ENCODE assay signal across 13 mouse cellular contexts in genomic region chr5:54181327-54181863, GRCm38 (mm10).
A peak's percentile ranks its signal among the peaks of the same experiment; 100 is the strongest.
DNase-seq lines count a peak whose midpoint lies in the region; ATAC-seq lines count a peak whose summit lies in the region.
"Had no signal": no experiment of that assay in that cellular context is flagged by ENCODE, and none has a peak within 500 bp of the region (broad histone marks: within the 10 kb centered on the region; RNA-seq: fewer than 3 reads in every experiment).

No protein-coding gene starts in this region.

- 0 out of 2 replicates have a peak overlapping the region, but pooled peaks have one; percentile 2 for H3K4me2 ChIP-seq in heart, embryonic 16.5 days (ENCODE audit: low read depth, low read length)
- H3K4me2 ChIP-seq in hindbrain, embryonic 13.5 days: peak overlapping the region; percentile 47
- H3K4me2 ChIP-seq in neural tube, embryonic 12.5 days (replicated peaks): peak overlapping the region; percentile 44
- H3K4me2 ChIP-seq: embryonic facial prominence, embryonic 15.5 days; liver, embryonic 11.5 days had no signal

- no peak for DNase-seq in heart, adult 8-10 months (ENCODE audit: low spot score)
- DNase-seq in embryo, embryonic 11 days: peak; percentile 50
- no peak for DNase-seq in ovary, adult 18-20 months (ENCODE audit: low spot score)
- DNase-seq: adrenal gland, postnatal 25 days; kidney, adult 11 months had no signal

- ATAC-seq in heart, embryonic 16.5 days (replicated peaks; ENCODE audit: extremely low read depth, insufficient read depth, low FRiP score): no peak
- peak; percentile 62 for ATAC-seq in hindbrain, embryonic 13.5 days (ENCODE audit: low FRiP score)
- peak; percentile 69 for ATAC-seq in neural tube, embryonic 12.5 days (ENCODE audit: low FRiP score, low read depth)
- no peak for ATAC-seq in cerebellum, adult (ENCODE audit: insufficient number of reproducible peaks, low FRiP score, low TSS enrichment)
- ATAC-seq in megakaryocyte, adult 5-6 weeks (ENCODE audit: poor library complexity, severe bottlenecking): no peak

- no peak overlapping the region for H3K9ac ChIP-seq in heart, embryonic 16.5 days (ENCODE audit: low read length)
- peak overlapping the region; percentile 44; the same call in 1 of the 2 replicates for H3K9ac ChIP-seq in hindbrain, embryonic 13.5 days
- no peak overlapping the region for H3K9ac ChIP-seq in neural tube, embryonic 12.5 days
- H3K9ac ChIP-seq: embryonic facial prominence, embryonic 15.5 days had no signal

- H3K4me3 ChIP-seq in heart, embryonic 16.5 days (ENCODE audit: low read length): no peak overlapping the region
- peak overlapping the region; percentile 14; the same call in 1 of the 2 replicates for H3K4me3 ChIP-seq in hindbrain, embryonic 13.5 days
- no peak overlapping the region for H3K4me3 ChIP-seq in neural tube, embryonic 12.5 days
- H3K4me3 ChIP-seq: embryonic facial prominence, embryonic 15.5 days; myocyte had no signal

- H3K4me1 ChIP-seq in heart, embryonic 16.5 days (ENCODE audit: control insufficient read depth, insufficient read depth, low read length): peaks cover 25% of the 10 kb centered on the region
- H3K4me1 ChIP-seq in hindbrain, embryonic 13.5 days (replicated peaks): peaks cover 35% of the 10 kb centered on the region
- H3K4me1 ChIP-seq in neural tube, embryonic 12.5 days: peaks cover 26% of the 10 kb centered on the region

- no peaks in the 10 kb centered on the region for H3K27me3 ChIP-seq in heart, embryonic 16.5 days (ENCODE audit: control insufficient read depth, insufficient read depth, low read length)
- no peaks in the 10 kb centered on the region for H3K27me3 ChIP-seq in hindbrain, embryonic 13.5 days
- no peaks in the 10 kb centered on the region for H3K27me3 ChIP-seq in neural tube, embryonic 12.5 days (replicated peaks)
- H3K27me3 ChIP-seq: embryonic facial prominence, embryonic 15.5 days had no signal

- H3K36me3 ChIP-seq in heart, embryonic 16.5 days (ENCODE audit: control insufficient read depth, insufficient read depth): no peaks in the 10 kb centered on the region
- no peaks in the 10 kb centered on the region for H3K36me3 ChIP-seq in hindbrain, embryonic 13.5 days
- no peaks in the 10 kb centered on the region for H3K36me3 ChIP-seq in neural tube, embryonic 12.5 days
- H3K36me3 ChIP-seq: embryonic facial prominence, embryonic 15.5 days had no signal

- peak overlapping the region; percentile 73 for H3K27ac ChIP-seq in heart, embryonic 16.5 days (ENCODE audit: low read length)
- peak overlapping the region; percentile 66 for H3K27ac ChIP-seq in hindbrain, embryonic 13.5 days
- H3K27ac ChIP-seq in neural tube, embryonic 12.5 days: no peak overlapping the region

- no peaks in the 10 kb centered on the region for H3K9me3 ChIP-seq in heart, embryonic 16.5 days (replicated peaks; ENCODE audit: control insufficient read depth, low read length)
- H3K9me3 ChIP-seq in hindbrain, embryonic 13.5 days: no peaks in the 10 kb centered on the region
- no peaks in the 10 kb centered on the region for H3K9me3 ChIP-seq in neural tube, embryonic 12.5 days
- H3K9me3 ChIP-seq: embryonic facial prominence, embryonic 15.5 days had no signal

- 38% methylated on average over 13 of the region's 13 CpGs for WGBS in heart, embryonic 16.5 days
- 18% methylated on average over 13 of the region's 13 CpGs for WGBS in hindbrain, embryonic 13.5 days
- WGBS in neural tube, embryonic 12.5 days: 19% methylated on average over 13 of the region's 13 CpGs

Comparison
In these comparisons a context has a peak if more than half of its experiments do, and no peak if none do; other contexts are left out.
1. ATAC-seq: peak in hindbrain, embryonic 13.5 days (single experiment) and neural tube, embryonic 12.5 days (single experiment); none in heart, embryonic 16.5 days (single experiment), cerebellum, adult (single experiment) and megakaryocyte, adult 5-6 weeks (single experiment).
2. Peak in every context shown above with its lines, with median percentiles within 50 percentile points of each other: H3K4me2 ChIP-seq.